Mouse (Mus musculus) heart, adult 2 months (tissue): ENCODE measurements at regions not wholly inside any gene's neighbourhood (a gene's known extent, or its start where the extent isn't known, plus 50 kb on each side); places are given as distances from the start of the nearest gene placed in this dataset.

Source experiments
- DNase-seq, 2 experiments: peaks; one replicate each; pipeline ENCODE4 v3.0.0; 2021
- H3K27ac ChIP-seq: fragments of 200-600 bp; 2 replicates; pipeline ENCODE4 v1.8.1; 2022
- H3K27me3 ChIP-seq: fragments of 200-500 bp; 2 replicates; pipeline ENCODE4 v1.6.1; 2012; ENCODE audit warnings: mild to moderate bottlenecking, low read length, inconsistent platforms, mixed read lengths; ENCODE audit not compliant: control insufficient read depth, insufficient read depth
- H3K36me3 ChIP-seq: fragments of 200-500 bp; 2 replicates; pipeline ENCODE4 v1.6.1; 2012; ENCODE audit warnings: low read length, inconsistent platforms; ENCODE audit not compliant: control insufficient read depth, insufficient read depth
- H3K4me1 ChIP-seq: fragments of 200-500 bp; 2 replicates; pipeline ENCODE4 v1.6.1; 2011; ENCODE audit warnings: low read length; ENCODE audit not compliant: control insufficient read depth, insufficient read depth
- H3K4me3 ChIP-seq: fragments of 200-600 bp; 2 replicates; pipeline ENCODE4 v1.8.1; 2022
- H3K79me2 ChIP-seq: fragments of 200-500 bp; replicated peaks from 2 replicates; pipeline ENCODE4 v1.6.1; 2012; ENCODE audit warnings: mild to moderate bottlenecking, inconsistent platforms, low read length, moderate library complexity, mixed read lengths; ENCODE audit not compliant: control insufficient read depth, insufficient read depth
- H3K9ac ChIP-seq: fragments of 200-500 bp; 2 replicates; pipeline ENCODE4 v1.6.1; 2012; ENCODE audit warnings: low read depth, mild to moderate bottlenecking, control low read depth, inconsistent platforms, low read length, mixed read lengths
- CTCF ChIP-seq: fragments of 200-600 bp; IDR thresholded peaks from 2 replicates; pipeline ENCODE4 v1.8.1; 2022; ENCODE audit warnings: antibody characterized with exemption, mild to moderate bottlenecking, moderate library complexity
- EP300 ChIP-seq: fragments of 200-500 bp; IDR thresholded peaks from 2 replicates; pipeline ENCODE4 v1.6.1; 2011; ENCODE audit warnings: low read depth, low read length, control low read depth; ENCODE audit not compliant: insufficient read depth
- POLR2A ChIP-seq: fragments of 200-500 bp; IDR thresholded peaks from 2 replicates; pipeline ENCODE4 v1.6.1; 2011; ENCODE audit warnings: mild to moderate bottlenecking, low read depth, low read length, control low read depth; ENCODE audit not compliant: insufficient read depth
- WGBS: fragments of 180-500 bp; shearing (Covaris S2); methylation state at CpG from one replicate; pipeline ENCODE4 v1.1.7; 2018; 5-methylcytosine and 5-hydroxymethylcytosine counted together
- intact Hi-C: fragments of 180-260 bp; cut with DNase I; formaldehyde crosslinking; loops from one replicate; pipeline ENCODE4 v1.15.1; 2025

- H3K27me3 ChIP-seq, result no peaks in the 10 kb centered on the region
- no peaks in the 10 kb centered on the region; the same call in 1 of the 2 replicates for H3K4me1 ChIP-seq
- TF ChIP-seq EP300 (no peak), POLR2A (no peak), CTCF (no peak)
Measured at GRCm38 (mm10) chr4:47630427-47630826, 156.0 kb downstream of the Sec61b start.

DNA sequence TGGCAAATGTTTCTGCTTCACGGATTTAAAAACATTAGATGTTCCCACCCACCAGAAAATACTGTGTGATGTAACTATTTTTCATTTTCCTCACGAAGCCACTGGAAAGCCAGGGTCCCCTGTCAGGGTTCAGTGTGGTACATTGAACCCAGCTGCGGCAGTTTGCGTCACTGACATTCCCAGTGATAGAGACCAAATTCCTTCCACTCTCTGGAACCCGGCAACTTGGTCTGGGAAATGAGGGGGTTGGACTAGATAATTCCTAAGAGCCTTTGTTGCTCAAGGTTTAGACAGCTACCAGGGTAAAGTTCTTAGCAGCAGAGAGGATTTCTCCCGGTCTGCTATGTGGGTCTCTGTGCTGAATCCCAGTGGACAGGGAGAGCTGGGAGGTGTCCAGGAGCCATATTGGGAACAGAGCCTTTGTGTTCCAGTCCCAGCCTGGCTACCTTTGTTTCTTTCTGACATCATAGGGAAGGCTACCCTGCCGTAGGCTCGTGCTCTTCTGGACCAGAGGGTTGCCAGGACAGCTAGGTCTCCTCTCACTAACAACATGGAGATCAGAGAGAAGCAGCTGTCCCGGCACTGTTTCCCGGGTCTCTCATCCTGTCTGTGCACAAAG, 164.5 kb downstream of the Sec61b start:
- TF ChIP-seq CTCF (no peak), POLR2A (no peak), EP300 (no peak)
- H3K27me3 ChIP-seq, result no peaks in the 10 kb centered on the region
- no peaks in the 10 kb centered on the region for H3K36me3 ChIP-seq
- H3K79me2 ChIP-seq, result no peaks in the 10 kb centered on the region
- H3K27ac ChIP-seq, result no peak overlapping the region
- intact Hi-C loops, result no loop called here
- WGBS, result 57% methylated on average over 10 of the region's 10 CpGs
- H3K4me1 ChIP-seq, result 0 out of 2 replicates have a peak, but pooled peaks cover 2% of the 10 kb centered on the region
- no peak overlapping the region for H3K4me3 ChIP-seq
- H3K9ac ChIP-seq, result no peak overlapping the region
- DNase-seq, result peak; percentile 31 to 37

More at GRCm38 (mm10) chr4:47630427-47630826, 156.0 kb downstream of the Sec61b start:
- H3K27ac ChIP-seq, result no peak overlapping the region
- H3K79me2 ChIP-seq, result no peaks in the 10 kb centered on the region
- DNase-seq, result no peak
- no peaks in the 10 kb centered on the region for H3K36me3 ChIP-seq
- WGBS, result 60% methylated on average over 1 of the region's 1 CpGs
- no peak overlapping the region for H3K9ac ChIP-seq
- H3K4me3 ChIP-seq, result no peak overlapping the region
- intact Hi-C loops, result no loop called here

GRCm38 (mm10) chr4:47645093-47645492, 170.6 kb downstream of the Sec61b start:
- DNase-seq, result peak; percentile 49 to 81
- intact Hi-C loops, result loop anchor here (10.0 kb wide), 1 partner anchor 160 kb away; no protein-coding TSS in a partner anchor
- no peaks in the 10 kb centered on the region for H3K36me3 ChIP-seq
- H3K27me3 ChIP-seq, result no peaks in the 10 kb centered on the region
- H3K4me1 ChIP-seq, result no peaks in the 10 kb centered on the region
- 29% methylated on average over 1 of the region's 1 CpGs for WGBS
- no peak overlapping the region for H3K9ac ChIP-seq
- peak overlapping the region; percentile 64 for H3K27ac ChIP-seq
- H3K4me3 ChIP-seq, result no peak overlapping the region
- H3K79me2 ChIP-seq, result no peaks in the 10 kb centered on the region
- TF ChIP-seq CTCF (no peak), POLR2A (0 out of 2 replicates have a peak, but pooled peaks have one; percentile 12), EP300 (peak; percentile 99)

DNA sequence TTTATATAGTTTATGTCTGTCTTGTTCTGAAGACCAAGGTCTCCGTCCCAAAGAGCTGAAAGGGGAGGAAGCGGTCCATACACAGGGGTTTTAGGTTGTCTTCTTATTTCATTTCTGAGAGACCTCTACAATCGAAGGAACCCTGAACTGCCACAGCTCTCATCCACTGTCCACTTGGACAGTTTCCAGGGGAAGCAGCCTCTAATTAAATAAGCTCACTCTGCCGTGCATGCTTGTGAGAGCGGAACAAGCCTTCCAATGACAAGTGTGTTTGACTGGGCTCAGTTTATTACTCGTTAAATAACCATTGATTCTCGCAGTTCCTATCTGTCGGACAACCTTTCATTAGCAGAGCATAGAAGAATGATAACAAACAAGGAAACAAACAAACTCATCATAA, 174.2 kb downstream of the Sec61b start:
- no peak for DNase-seq
- no peak overlapping the region for H3K4me3 ChIP-seq
- TF ChIP-seq EP300 (no peak), CTCF (no peak)

DNA sequence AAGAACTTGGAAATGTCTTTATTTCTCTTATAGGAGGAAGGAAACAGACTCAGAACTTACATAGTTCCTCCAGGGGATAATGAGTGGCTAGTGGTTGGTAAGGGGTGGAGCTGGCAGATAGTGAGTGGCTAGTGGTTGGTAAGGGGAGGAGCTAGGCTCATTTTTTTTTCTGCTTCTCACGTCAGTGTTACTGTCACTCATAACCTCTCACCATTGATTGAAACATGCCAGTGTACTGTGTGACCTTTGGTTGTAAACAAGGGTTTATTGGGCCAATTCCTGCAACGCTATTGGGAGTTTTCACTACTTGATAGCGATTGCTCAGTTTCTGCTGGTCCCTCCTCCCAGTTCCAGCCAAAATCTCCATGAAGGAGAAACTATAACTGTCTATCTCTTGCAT, 175.5 kb downstream of the Sec61b start:
- Histone ChIP-seq H3K4me1 (no peaks in the 10 kb centered on the region), H3K79me2 (no peaks in the 10 kb centered on the region), H3K27ac (peak overlapping the region; percentile 9; the same call in 1 of the 2 replicates), H3K36me3 (no peaks in the 10 kb centered on the region), H3K9ac (no peak overlapping the region), H3K27me3 (no peaks in the 10 kb centered on the region), H3K4me3 (no peak overlapping the region)
- 70% methylated on average over 3 of the region's 3 CpGs for WGBS
- no peak for DNase-seq
- intact Hi-C loops, result loop anchor here (10.0 kb wide), 1 partner anchor 155 kb away; no protein-coding TSS in a partner anchor
- TF ChIP-seq POLR2A, result no peak
- TF ChIP-seq EP300, result no peak
- no peak for TF ChIP-seq CTCF

More for the DNA sequence above, 174.2 kb downstream of the Sec61b start:
- Histone ChIP-seq H3K4me1 (no peaks in the 10 kb centered on the region), H3K27ac (no peak overlapping the region), H3K9ac (no peak overlapping the region), H3K36me3 (no peaks in the 10 kb centered on the region), H3K79me2 (no peaks in the 10 kb centered on the region), H3K27me3 (no peaks in the 10 kb centered on the region)
- 75% methylated on average over 8 of the region's 8 CpGs for WGBS
- intact Hi-C loops, result loop anchor here (10.0 kb wide), 1 partner anchor 156 kb away; no protein-coding TSS in a partner anchor

DNA sequence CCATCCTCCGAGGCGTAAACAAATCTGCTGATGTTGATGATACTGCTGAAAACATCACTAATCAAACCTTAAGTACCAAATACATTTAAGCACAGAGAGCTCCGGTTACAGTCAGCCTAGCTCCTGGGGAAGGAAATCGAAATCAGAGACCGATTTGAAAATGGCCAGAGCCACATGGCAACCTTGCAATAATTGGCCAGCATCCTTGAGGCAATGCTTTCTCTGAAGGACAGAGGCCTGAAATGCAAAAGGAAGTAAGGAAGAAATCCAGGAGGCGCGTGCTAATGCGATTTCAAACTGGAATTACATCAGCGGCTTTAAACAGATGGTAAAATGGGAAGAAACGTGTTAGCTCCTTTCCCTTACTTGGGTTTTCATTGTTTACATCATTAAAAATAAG, 177.1 kb downstream of the Sec61b start:
- H3K27me3 ChIP-seq, result no peaks in the 10 kb centered on the region
- H3K79me2 ChIP-seq, result no peaks in the 10 kb centered on the region
- H3K36me3 ChIP-seq, result no peaks in the 10 kb centered on the region
- TF ChIP-seq CTCF (no peak), EP300 (no peak), POLR2A (no peak)
- H3K27ac ChIP-seq, result no peak overlapping the region
- H3K4me1 ChIP-seq, result no peaks in the 10 kb centered on the region
- no peak for DNase-seq
- intact Hi-C loops, result no loop called here
- H3K9ac ChIP-seq, result no peak overlapping the region
- H3K4me3 ChIP-seq, result no peak overlapping the region
- 81% methylated on average over 10 of the region's 10 CpGs for whole genome bisulfite sequencing
